Mouse (Mus musculus): ENCODE results near the gene Elp4.

Elp4 gene

DNA sequence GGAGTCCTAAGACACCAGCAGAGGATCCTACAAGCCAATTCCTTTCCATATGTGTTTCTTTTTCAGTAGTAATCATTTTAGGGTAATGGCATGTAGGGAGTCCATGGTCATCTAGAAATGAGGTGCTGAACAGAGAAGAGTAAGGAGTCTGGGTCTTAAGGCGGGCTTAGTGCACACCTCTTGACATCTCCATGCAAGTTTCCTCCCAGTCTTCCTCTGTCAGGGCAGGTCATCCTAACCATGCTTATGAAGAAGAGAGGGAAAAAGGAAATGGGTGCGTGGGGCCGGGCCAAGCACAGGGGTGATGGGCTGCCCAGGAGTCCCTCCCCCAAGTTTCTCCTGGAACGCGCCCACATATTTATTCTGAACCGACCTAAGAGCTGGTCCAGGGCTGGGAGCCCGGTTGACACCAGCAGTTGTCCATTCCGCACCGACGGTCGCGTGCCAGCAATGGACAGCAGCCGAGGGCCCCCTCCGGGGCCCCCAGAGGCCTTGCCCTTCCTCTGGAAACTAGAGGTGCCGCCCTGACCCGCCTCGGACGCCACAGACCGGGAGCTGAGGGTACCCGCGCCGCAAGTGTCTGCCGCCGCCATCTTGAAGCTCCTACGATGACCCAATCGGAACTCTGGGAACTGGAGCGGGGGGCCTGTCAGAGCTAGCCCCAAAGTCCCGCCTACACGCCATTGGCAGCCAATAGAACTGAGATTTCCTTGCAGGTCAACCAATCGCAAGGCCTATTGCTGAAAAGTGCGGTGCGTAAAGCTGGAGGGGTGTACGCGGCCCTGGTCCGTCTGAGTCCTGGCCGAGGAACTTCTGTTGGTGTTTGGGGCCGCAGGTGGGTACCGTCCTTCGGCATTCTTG, at the start of gene Elp4, which contains the start of gene Immp1l:
Gene Elp4 (minus strand): TSS at position 669 of the 861 bp plus-strand sequence.
Gene Immp1l (plus strand): TSS at position 743 of the 861 bp plus-strand sequence.
- WGBS = under 1% methylated on average over 39 of the region's 39 CpGs

DNA sequence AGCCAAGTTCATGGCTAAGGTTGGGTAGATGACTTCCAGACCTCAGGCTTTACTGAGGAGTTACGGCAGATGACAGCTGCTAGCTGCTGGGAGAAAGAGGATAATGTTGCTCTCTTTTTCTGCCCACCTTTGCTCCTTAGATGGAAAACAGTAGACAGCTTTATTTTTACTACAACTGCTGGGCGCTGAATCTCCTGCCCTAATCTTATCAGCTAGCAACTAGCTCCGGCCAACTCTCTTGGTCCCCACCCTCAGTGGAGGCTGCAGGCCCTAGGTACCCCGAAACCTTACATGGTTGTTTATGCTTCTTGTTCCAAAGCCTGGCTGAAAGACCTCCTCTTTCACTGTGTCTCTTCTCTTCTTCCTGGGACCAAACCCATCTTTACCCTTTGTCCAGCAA, 49.5 kb upstream of the Elp4 start:
- 82% methylated on average over 4 of the region's 4 CpGs for WGBS

DNA sequence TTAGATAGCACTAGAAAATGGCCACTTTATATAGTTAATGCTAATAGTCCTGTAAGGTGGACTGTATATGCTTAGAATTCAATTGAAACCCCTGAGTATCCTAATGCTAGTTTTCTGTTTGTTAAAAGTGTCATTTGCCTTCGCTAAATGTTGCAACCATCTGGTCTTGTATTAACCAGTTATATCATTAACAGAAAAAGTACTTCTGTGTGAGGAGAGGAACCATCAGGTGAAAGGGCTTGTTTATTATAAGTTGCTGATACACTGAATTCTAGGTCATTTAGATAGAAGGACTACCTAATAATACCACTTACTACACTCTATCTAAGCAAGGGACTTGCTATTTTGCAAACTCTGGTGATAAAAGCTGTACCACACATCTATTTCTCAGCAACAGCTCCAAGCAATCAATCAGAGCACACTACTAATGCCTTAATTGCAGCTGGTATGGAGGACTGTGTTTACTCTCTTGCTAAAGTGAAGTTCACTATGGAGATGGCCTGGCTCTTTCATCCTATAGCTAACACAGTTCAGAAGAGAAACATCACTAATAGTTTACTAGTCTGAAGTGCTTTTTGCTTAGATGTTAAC, 47.1 kb upstream of the Elp4 start:
- WGBS = 100% methylated on average over 1 of the region's 1 CpGs

DNA sequence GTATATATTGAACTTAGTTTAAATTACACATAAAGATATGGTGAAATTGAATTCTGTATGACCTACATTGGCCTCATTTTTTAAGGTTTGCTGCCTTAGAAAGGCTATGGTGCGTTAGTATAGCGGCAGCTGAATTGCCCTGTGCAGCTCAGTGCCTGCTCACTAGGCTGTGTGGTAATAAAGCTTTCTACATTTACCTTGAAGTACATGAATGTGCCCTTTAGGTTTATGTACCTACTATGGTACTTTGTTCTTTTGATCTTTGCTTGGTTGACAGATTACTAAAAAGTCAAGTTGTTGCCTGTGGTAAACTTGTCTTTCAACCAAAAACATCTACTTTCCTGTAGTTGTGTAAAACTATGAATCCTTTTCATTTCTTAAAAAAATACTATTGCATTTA, 45.8 kb upstream of the Elp4 start:
- WGBS = 100% methylated on average over 2 of the region's 2 CpGs

DNA sequence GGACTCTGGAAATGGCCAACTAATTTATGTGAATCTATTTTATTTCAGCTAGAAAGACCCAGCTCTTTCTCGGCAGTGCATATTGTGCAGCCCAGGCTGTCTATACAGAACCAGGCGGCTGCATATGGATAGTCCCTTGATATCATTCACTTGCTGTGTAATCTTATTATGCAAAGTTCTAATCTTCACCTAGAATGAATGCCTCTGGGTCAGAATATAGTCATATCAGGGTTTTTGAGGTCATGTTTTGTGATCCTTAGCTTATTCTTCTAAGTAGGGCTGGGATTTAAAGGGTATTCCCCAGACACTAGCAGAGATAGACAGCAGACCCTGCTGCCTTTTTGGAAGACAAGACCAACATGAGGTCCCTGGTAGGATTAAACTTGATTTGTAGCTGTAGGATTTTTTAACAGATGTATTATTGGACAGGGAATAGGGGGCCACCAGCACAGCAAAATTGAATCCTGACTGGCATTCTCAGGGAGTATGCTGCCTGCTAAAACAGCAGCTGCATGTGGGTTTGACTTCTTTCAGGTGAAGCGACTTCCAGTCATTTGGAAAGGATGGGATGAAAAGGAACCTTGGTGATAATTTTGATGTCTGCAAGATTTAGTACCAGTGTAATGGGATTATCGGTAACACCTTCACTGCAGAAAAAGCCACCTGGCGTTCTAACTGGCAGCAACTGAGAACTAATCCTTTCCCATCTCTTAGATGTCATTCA, 13.4 kb upstream of the Elp4 start:
- 85% methylated on average over 5 of the region's 5 CpGs for WGBS

DNA sequence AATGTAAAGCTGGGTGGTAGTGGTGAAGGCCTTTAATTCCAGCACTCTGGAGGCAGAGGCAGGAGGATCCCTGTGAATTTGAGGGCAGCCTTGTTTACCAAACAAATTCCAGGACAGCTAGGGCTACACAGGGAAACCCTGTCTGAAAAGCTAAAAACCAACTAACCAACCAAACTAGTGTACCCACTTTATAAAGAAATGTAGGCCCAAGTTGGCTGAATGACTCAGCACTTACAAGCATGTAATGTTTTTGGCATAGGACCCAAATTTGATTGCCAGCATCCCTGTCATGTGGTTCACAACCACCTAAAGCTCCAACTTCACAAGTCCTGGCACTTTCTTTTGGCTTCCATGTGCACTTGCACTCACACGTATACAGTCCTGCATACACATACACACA, 12.3 kb upstream of the Elp4 start:
- 90% methylated on average over 1 of the region's 1 CpGs for WGBS

DNA sequence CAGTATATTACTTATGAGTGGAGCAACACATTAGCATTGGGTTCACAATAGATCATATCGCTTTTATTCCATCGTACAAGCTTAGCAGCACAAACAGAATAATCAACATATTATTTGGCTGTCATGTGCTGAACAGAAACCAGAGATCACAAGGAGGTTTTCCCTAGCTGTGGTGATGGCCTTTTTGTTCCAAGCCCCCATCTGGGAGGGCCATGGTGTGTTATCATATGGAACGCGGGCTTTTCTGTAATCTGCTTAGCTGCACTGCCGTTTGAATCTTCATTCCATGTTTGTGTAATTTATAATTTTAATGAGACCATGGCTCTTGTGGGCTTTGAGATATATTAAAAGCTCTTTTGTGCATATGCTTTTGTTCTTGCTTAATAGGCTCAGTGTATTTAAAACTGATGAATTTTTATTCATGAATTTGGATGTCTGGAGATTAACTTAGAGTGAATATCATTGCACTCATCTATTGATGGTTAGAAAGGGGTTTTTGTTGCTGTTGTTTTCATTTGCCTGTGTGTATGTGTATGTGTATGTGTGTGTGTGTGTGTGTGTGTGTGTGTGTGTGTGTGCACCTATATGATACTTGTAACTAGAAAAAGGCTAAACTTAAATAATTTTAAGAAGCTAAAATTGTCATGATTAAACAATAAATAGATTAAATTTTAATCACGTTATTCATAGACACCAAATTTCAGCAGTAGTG, 9.4 kb upstream of the Elp4 start:
- WGBS = 70% methylated on average over 6 of the region's 6 CpGs

DNA sequence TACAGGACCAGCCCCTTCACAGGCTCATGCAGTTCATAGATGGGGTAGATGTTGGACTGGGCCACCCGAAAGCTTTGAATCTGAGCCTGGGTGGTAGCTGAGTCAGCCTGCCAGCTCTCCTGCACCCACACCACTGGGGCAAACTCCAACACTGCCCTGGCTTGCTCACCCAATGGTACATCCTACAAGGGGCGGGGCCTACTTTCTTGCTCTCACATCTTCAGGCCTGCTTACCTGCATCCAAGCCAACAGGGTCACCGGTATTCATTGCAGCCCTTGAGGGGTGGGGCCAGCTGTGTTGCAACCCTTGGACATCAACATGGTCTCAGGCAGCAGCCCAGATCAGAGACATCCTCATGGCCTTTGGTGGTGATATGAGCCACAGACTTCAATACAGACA, 6.2 kb upstream of the Elp4 start:
- 88% methylated on average over 3 of the region's 3 CpGs for WGBS

DNA sequence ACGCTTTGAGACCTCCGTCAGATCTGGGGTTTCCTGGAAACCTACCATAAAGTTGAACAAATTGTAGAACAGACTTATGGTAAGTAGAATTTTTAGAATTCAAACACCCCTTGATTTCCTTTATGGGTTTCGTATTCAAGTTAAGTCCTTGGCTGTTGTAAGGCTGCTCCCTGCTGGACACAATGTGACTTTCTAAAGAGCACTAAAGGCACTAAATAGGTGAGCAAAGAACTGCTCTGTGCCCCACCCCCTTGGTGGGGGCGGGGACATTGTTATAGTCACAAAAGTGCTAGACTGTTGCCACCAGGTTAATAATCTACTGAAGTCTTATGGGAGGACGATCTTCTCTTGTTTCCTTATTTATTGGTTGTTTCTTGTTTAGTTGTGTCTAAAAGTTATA, 4.0 kb upstream of the Elp4 start:
- WGBS = 86% methylated on average over 5 of the region's 5 CpGs

DNA sequence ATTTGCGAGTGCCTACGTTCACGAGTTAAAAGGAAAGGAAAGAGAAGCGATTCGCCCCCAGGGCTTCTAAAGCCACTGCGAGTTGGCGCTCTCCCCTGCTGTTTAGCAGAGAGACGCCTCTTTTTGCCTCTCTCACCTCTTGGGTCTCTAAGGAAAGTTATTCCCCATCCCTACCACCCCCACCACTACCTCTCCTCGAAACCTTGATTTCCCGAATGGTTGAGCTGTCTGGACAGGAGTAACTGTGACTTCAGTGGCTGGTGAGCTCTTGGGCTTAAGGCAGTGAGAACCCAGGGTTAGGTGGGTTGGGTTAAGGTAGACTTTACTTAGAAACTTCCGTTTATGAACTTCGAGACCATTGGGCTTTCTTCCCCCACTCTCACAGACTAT, 388 bp upstream of the Elp4 start:
- under 1% methylated on average over 12 of the region's 12 CpGs for WGBS

DNA sequence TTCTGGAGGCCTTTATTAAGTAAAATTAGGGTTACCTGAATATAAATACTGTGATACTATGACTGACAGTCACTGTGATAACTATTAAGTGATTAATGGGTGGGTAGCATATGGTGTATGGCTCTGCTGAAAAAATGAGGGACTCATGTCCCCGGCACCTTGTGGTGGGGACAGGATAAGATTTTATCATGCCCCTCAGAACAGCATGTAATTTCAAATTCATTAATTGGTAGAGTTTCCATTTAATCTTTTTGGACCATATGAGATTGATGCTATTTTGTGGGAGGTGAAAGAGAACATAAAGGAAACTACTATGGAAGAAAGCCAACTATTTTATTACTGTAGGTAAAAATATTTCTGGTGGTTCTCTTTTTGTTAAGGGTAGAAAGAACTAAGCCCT, 31.0 kb downstream of the Elp4 start:
- 100% methylated on average over 1 of the region's 1 CpGs for WGBS

DNA sequence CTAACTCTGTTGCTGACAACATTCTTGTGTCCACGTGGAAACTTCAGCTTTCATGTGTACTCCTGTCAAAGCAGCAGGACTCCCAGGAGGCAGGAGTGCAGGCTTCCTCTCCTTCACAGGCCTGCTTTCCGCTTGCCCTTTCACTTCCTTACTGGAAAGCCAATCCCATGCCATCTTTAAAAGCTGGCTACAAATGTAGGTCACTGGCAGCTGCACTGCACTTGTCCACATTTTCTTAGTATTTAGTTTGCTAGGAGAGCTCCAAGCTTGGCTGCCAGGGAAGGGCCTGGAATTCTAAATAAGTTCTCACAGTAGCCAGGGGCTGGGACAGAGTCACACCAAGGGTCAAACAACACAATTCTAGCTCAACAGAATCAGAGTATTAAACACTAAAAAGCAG, 49.6 kb downstream of the Elp4 start:
- WGBS = 46% methylated on average over 2 of the region's 2 CpGs

DNA sequence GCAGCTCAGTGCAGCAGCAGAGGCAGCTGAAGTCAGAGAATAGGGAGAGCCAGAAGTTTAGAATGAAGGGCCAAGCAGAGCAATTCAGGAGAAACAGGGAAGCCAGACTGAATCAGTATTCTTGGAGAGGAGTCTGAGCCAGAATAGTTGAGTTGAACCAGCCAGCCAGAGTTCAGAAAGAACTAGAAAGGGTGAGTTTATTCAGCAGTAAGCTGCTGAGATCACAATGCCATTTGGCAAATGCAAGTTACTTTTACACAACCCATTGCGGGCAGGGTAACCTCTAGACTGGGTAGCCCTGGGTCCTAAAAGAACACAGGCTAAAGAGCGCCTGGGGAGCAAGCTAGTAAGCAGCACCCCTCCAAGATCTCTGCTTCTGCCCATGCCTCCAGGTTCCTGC, 51.4 kb downstream of the Elp4 start:
- WGBS = 96% methylated on average over 2 of the region's 2 CpGs

DNA sequence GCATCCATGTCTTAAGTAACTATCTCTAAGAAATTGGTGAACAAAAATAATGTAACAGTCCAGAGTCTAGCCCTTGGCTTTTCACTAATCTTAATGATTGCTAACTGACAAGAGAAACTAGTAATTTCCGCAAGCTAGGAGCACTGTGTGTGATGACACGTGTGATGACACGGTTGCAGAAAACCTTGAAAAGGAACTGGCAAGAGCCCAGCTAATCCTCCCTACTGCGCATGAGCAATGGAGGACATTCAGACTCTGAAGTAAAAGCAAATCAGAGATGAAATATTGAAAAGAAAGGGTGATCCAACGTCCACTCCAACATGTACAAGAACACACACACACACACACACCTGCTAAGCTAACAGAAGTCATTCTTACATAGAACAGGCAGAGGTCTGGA, 61.2 kb downstream of the Elp4 start:
- 83% methylated on average over 5 of the region's 5 CpGs for WGBS

DNA sequence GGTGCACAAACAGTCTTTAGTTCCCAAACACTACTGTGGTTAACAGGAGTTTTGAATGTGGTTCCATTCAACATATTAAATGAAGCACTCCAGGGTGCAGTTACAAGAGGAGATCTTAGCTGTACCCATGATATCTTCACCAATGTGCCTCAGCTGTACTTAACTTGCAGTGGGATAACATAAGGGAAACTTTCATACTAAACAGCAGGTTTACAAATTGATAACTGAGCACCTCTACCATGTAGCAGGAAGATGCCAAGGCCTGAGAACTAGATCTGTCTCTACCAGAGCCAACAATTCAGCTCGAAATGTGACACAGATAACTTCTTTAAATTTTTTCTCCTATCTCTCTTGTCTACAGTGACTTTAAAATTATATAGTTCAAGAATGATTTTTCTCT, 86.4 kb downstream of the Elp4 start:
- WGBS = 98% methylated on average over 1 of the region's 1 CpGs

DNA sequence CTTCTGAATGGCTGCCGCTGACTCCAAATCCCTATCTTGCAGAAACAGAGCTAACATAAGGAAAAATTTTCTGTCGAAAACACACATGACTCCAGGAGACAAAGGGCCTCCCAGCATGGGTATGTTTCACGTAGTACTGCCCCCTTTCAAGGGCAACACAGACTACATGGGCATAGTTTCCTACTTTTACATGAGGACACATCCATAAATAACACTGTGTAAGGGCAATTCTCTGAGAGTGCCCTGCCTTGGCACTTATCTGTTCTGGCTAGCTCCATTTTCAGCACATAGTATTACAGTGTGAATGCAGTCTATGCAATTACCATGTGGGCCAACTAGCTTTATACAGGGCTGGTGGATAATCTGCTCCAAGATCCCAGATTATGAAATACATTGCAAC, 89.2 kb downstream of the Elp4 start:
- 78% methylated on average over 3 of the region's 3 CpGs for WGBS

DNA sequence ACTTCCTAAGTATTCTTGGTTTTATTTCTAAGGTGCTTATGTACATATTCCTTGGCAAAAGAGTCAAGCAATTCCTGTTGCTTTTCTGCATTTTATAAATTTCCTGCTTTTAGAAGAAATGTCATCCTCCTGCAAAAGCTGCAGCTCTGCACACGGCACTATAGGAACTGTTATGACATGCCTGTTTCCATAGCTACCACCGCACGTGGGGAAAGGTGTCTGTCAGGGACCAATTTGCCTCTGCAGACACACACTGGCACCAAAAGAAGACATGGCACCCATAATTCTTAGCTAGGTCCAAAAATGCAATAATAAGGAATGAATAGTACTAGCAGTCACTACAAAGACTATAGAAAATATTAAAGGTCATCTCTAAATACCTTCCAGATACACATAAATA, 91.3 kb downstream of the Elp4 start:
- 69% methylated on average over 3 of the region's 3 CpGs for WGBS

DNA sequence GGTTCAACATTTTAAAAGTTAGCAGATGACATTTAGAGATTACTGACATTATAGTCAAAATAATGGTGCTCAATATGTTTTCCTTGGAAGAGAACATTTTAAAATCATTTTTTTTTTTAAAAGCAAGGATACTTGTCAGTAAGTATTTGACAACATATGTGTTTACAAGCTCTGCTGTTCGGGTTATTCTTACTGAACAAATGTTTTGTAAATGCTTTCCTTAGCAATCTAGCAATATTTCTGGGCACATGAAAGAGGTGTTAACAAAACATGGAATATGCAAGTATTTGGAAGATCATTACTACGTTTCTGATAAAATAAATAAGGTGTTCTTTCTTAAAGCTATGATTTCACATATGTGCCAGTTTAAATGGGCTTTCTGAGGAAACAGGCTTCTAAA, 94.1 kb downstream of the Elp4 start:
- 79% methylated on average over 2 of the region's 2 CpGs for WGBS

DNA sequence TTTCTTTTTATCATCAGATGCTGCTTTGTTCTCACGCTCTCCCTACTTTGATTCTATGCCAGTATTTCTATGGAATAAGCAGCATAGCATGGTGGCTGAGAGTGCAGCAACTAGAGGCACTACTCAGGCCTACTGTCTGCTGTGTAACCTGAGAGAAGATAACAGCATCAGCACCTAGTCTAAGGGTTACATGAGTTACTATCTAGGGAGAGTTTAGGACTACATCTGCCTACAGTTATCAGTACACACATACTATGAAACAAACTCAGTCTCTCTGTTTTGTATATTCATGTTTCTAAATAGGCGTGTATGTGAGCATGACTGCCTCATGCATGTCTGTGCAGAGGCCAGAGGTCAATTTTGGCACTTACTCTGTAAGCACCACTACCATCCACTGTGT, 97.8 kb downstream of the Elp4 start:
- WGBS = 77% methylated on average over 2 of the region's 2 CpGs

DNA sequence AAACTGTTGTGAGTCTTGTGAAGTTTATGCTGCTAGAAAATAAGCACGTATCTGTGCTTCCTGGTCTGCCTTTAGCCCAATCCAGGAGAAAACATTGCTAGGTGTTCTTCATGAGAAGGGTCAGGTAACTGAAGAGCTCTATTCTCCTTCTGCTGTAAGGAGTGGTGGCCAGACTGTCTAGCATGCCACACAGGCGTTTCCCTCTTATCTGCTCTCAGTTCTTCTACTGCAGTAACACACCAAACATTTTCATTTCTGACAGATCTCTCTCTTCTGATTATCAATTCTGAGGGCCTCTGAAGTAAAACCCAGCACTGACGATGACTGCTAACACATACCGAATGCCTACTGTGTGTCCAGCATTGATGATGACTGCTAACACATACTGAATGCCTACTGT, 98.3 kb downstream of the Elp4 start:
- WGBS = 86% methylated on average over 4 of the region's 4 CpGs

DNA sequence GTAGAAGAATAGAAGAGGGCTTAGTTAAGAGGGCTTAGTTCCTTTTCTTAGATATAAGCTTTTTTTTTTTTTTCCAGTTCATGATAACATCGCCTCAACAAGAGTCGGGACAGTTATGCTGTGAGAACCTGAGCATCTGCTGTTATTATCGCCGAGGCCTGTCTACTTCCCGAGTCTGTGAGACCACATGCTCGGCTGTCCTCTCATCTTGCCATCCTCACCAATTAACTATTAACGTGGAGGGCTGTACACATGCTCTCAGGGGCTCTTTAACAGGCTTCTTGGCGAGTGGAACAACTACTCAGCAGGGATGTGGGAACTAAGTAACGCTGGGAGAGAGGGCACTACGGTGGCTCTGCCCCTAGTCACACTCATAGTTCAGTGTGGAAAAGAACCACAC, 99.9 kb downstream of the Elp4 start:
- WGBS = 64% methylated on average over 10 of the region's 10 CpGs

DNA sequence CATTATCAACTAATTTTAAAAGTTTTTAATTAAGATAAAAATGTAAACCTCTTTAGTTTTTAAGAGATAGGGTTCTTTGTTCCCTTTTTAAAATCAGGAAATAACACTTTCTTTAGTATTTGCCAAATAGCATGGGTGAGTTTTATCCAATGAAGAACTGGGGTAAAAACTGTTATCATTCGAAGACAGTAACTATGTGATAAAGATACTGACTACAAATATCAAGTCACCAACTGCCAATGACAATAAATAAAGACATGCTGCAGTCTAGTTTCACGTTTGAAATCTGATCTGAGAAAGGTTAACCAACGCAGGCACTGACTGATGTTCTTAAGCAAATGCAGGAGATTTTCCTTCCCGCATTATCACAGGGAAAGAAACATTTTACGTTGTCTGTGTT, 100.9 kb downstream of the Elp4 start:
- WGBS = 77% methylated on average over 5 of the region's 5 CpGs

Data from cerebral cortex, adult 2 months (tissue).